Mouse (Mus musculus): Measurements from ENCODE around the gene Capn13.

DNA sequence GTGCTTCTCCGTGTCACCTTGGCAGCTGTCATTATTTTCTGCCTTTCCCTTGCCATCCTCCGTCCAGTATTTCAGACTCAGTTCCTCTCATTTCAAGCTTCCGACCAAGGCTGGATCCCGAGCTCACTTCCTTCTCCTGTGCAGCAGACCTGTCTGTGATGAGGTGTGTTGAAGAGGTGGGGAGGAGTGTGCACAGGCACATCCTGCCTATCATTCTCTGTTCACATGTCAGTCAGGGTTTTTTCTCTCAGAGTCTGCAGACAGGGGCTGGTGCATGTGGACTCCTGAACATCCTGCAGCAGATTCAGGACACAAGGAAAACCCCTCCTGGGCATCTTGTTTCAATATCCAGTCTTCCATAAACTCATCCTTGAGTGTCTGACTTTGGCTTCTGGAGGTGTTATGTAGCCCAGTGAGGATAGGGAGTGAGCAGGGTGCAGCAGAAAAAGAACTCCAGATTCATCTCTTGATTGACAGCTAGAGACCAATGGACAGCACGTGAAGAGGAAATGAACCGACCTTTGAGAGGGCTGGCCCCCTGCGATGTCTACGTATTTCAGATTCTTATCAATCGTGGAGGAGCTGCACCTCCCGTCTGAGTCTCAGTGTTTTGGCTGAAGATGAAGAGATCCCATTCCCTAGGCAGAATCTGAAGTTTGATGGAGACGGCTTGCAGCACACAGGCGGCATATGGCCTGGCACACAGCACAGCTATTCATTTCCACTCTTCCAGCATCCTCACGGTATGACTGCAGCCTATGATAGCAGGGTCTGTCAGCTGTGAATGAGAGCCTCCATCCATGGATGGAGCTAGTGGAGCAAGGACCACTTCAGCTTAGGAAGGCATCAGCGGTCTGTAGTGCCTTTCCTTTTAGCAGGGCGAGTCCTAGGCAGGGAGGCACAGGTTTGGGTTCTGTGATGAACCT lies 129.5 kb downstream of the Capn13 start:
- no peak for TF ChIP-seq CTCF (IDR thresholded peaks at IDR 0.05; ENCODE audit: low read depth, low read length)
- TF ChIP-seq GATA1 (IDR thresholded peaks at IDR 0.05; ENCODE audit: borderline replicate concordance, low read length), result no peak

Measured in G1E (cell line).